Mouse (Mus musculus) right cerebral cortex, adult 2 months (tissue): Measurements from ENCODE around the gene Ssr3.

Source experiments
- DNase-seq, 2 experiments: peaks; one replicate each; pipeline ENCODE4 v3.0.0; 2021 to 2022; ENCODE audit warnings: low spot score in 2 of 2

The Ssr3 gene

GRCm38 (mm10) chr3:65374729-65375128, 17.7 kb downstream of the Ssr3 start:
- DNase-seq: no peak

- DNase-seq: no peak
These were observed 18.7 kb downstream of the Ssr3 start for GRCm38 (mm10) chr3:65373594-65374182.

- no peak for DNase-seq
These were observed 19.9 kb downstream of the Ssr3 start for GRCm38 (mm10) chr3:65372552-65372951.

GRCm38 (mm10) chr3:65367944-65368343, 24.5 kb downstream of the Ssr3 start:
- no peak for DNase-seq

- no peak for DNase-seq
These were observed 26.3 kb downstream of the Ssr3 start for GRCm38 (mm10) chr3:65365921-65366710.

GRCm38 (mm10) chr3:65365184-65365583, 27.2 kb downstream of the Ssr3 start:
- no peak for DNase-seq

GRCm38 (mm10) chr3:65363438-65363837, 29.0 kb downstream of the Ssr3 start:
- DNase-seq: no peak

- DNase-seq: no peak
These were observed 32.1 kb downstream of the Ssr3 start for GRCm38 (mm10) chr3:65360163-65360969.

- no peak for DNase-seq
These were observed 33.6 kb downstream of the Ssr3 start for GRCm38 (mm10) chr3:65358841-65359240.

- DNase-seq: no peak
These were observed 34.1 kb downstream of the Ssr3 start for GRCm38 (mm10) chr3:65358275-65358674.

GRCm38 (mm10) chr3:65355479-65355878, 36.9 kb downstream of the Ssr3 start:
- no peak for DNase-seq

GRCm38 (mm10) chr3:65353263-65354037, 39.0 kb downstream of the Ssr3 start:
- no peak for DNase-seq

- DNase-seq: no peak
These were observed 39.9 kb downstream of the Ssr3 start for GRCm38 (mm10) chr3:65352278-65353127.

- DNase-seq: no peak
These were observed 46.2 kb downstream of the Ssr3 start for GRCm38 (mm10) chr3:65346176-65346575.

GRCm38 (mm10) chr3:65340173-65340951, 52.1 kb downstream of the Ssr3 start:
- DNase-seq: no peak

- DNase-seq: no peak
These were observed 54.5 kb downstream of the Ssr3 start for GRCm38 (mm10) chr3:65337835-65338464.
